Mouse (Mus musculus) lung, adult 2 months (tissue): Measurements from ENCODE around the gene Sec24a. TPM values are rescaled to one million over a fixed set of nuclear protein-coding genes. Genes with fewer than 3 reads are reported as not detected.
"Not testable (repeated sequence)": the region's sequence is repeated elsewhere in the genome, so short reads cannot be mapped to it uniquely, and the experiment has no call there.

Experiments
- DNase-seq: peaks from one replicate; pipeline ENCODE4 v3.0.0; 2022
- H3K4me1 ChIP-seq: fragments of 200-500 bp; 2 replicates; pipeline ENCODE4 v1.6.1; 2011; ENCODE audit warnings: low read length; ENCODE audit not compliant: control insufficient read depth, insufficient read depth
- H3K4me3 ChIP-seq: fragments of 200-500 bp; replicated peaks from 2 replicates; pipeline ENCODE3; 2011; ENCODE audit warnings: low read depth, mild to moderate bottlenecking, control low read depth, low read length; ENCODE audit errors: extremely low read depth
- CTCF ChIP-seq: fragments of 200-500 bp; IDR thresholded peaks from 2 replicates; pipeline ENCODE4 v1.5.1; 2011; ENCODE audit warnings: mild to moderate bottlenecking, low read length, control low read depth; ENCODE audit not compliant: insufficient read depth
- POLR2A ChIP-seq: fragments of 200-500 bp; IDR thresholded peaks from 2 replicates; pipeline ENCODE4 v1.6.1; 2011; ENCODE audit warnings: low read depth, mild to moderate bottlenecking, control low read depth, low read length, borderline replicate concordance; ENCODE audit errors: extremely low read depth
- WGBS: fragments of 180-500 bp; shearing (Covaris S2); methylation state at CpG from one replicate; pipeline ENCODE4 v1.1.7; 2018; 5-methylcytosine and 5-hydroxymethylcytosine counted together
- polyA plus RNA-seq: library from polyadenylated mRNA; depleted of rRNA; stranded (reverse); fragments of >200 nt; gene quantifications from 2 replicates; pipeline ENCODE4 v1.2.3, GENCODE M21; 2012

Gene Sec24a
- polyA plus RNA-seq, 1 experiment, result 11.9 TPM

GRCm38 (mm10) chr11:51790662-51791061, 27.2 kb upstream of the Sec24a start:
- 97% methylated on average over 7 of the region's 7 CpGs for WGBS

GRCm38 (mm10) chr11:51789735-51790134, 26.3 kb upstream of the Sec24a start:
- not testable (repeated sequence) for H3K4me3 ChIP-seq, DNase-seq, H3K4me1 ChIP-seq
- 82% methylated on average over 4 of the region's 4 CpGs for WGBS

More at GRCm38 (mm10) chr11:51790662-51791061, 27.2 kb upstream of the Sec24a start:
- H3K4me1 ChIP-seq, result no peaks in the 10 kb centered on the region
- no peak for TF ChIP-seq POLR2A
- no peak for TF ChIP-seq CTCF
- H3K4me3 ChIP-seq, result no peak overlapping the region
- no peak for DNase-seq

GRCm38 (mm10) chr11:51785926-51786325, 22.5 kb upstream of the Sec24a start:
- peak; percentile 81 for DNase-seq
- WGBS, result 77% methylated on average over 6 of the region's 6 CpGs

GRCm38 (mm10) chr11:51782721-51783120, 19.3 kb upstream of the Sec24a start:
- DNase-seq, result no peak
- Histone ChIP-seq H3K4me3 (no peak overlapping the region), H3K4me1 (no peaks in the 10 kb centered on the region)
- TF ChIP-seq CTCF (no peak), POLR2A (no peak)
- WGBS, result 92% methylated on average over 6 of the region's 6 CpGs

More at GRCm38 (mm10) chr11:51785926-51786325, 22.5 kb upstream of the Sec24a start:
- TF ChIP-seq CTCF (peak; percentile 78), POLR2A (no peak)
- Histone ChIP-seq H3K4me3 (no peak overlapping the region), H3K4me1 (no peaks in the 10 kb centered on the region)

GRCm38 (mm10) chr11:51780773-51781267, 17.4 kb upstream of the Sec24a start:
- Histone ChIP-seq H3K4me3 (no peak overlapping the region), H3K4me1 (peaks cover 3% of the 10 kb centered on the region; the same call in 1 of the 2 replicates)
- DNase-seq, result no peak
- 70% methylated on average over 9 of the region's 9 CpGs for WGBS
- TF ChIP-seq CTCF (no peak), POLR2A (no peak)

GRCm38 (mm10) chr11:51777478-51777877, 14.0 kb upstream of the Sec24a start:
- TF ChIP-seq POLR2A (no peak), CTCF (no peak)
- H3K4me1 ChIP-seq, result peaks cover 3% of the 10 kb centered on the region; the same call in 1 of the 2 replicates
- DNase-seq, result no peak
- no peak overlapping the region for H3K4me3 ChIP-seq
- 67% methylated on average over 5 of the region's 5 CpGs for WGBS

GRCm38 (mm10) chr11:51775507-51775906, 12.1 kb upstream of the Sec24a start:
- TF ChIP-seq CTCF (no peak), POLR2A (no peak)
- Histone ChIP-seq H3K4me3 (no peak overlapping the region), H3K4me1 (peaks cover 3% of the 10 kb centered on the region; the same call in 1 of the 2 replicates)
- WGBS, result 85% methylated on average over 3 of the region's 3 CpGs
- no peak for DNase-seq

GRCm38 (mm10) chr11:51768296-51768695, 4.9 kb upstream of the Sec24a start:
- 52% methylated on average over 5 of the region's 5 CpGs for WGBS
- DNase-seq, result no peak

GRCm38 (mm10) chr11:51767579-51768220, 4.3 kb upstream of the Sec24a start:
- WGBS, result 57% methylated on average over 8 of the region's 8 CpGs
- Histone ChIP-seq H3K4me1 (peaks cover 10% of the 10 kb centered on the region), H3K4me3 (no peak overlapping the region)
- TF ChIP-seq POLR2A, result no peak
- DNase-seq, result no peak

More at GRCm38 (mm10) chr11:51768296-51768695, 4.9 kb upstream of the Sec24a start:
- TF ChIP-seq CTCF (no peak), POLR2A (no peak)
- peaks cover 7% of the 10 kb centered on the region for H3K4me1 ChIP-seq
- H3K4me3 ChIP-seq, result no peak overlapping the region

- Histone ChIP-seq H3K4me1 (peaks cover 10% of the 10 kb centered on the region), H3K4me3 (no peak overlapping the region)
- 64% methylated on average over 4 of the region's 4 CpGs for WGBS
- DNase-seq, result no peak
- TF ChIP-seq CTCF (no peak), POLR2A (no peak)
These were observed 1.4 kb upstream of the Sec24a start for GRCm38 (mm10) chr11:51764816-51765215.
